Mouse (Mus musculus): Measurements from ENCODE around the gene Nubp2. TPM values are rescaled to one million over a fixed set of nuclear protein-coding genes. Genes with fewer than 3 reads are reported as not detected.

The Nubp2 gene
- polyA plus RNA-seq, 1 experiment = 39.0 TPM

DNA sequence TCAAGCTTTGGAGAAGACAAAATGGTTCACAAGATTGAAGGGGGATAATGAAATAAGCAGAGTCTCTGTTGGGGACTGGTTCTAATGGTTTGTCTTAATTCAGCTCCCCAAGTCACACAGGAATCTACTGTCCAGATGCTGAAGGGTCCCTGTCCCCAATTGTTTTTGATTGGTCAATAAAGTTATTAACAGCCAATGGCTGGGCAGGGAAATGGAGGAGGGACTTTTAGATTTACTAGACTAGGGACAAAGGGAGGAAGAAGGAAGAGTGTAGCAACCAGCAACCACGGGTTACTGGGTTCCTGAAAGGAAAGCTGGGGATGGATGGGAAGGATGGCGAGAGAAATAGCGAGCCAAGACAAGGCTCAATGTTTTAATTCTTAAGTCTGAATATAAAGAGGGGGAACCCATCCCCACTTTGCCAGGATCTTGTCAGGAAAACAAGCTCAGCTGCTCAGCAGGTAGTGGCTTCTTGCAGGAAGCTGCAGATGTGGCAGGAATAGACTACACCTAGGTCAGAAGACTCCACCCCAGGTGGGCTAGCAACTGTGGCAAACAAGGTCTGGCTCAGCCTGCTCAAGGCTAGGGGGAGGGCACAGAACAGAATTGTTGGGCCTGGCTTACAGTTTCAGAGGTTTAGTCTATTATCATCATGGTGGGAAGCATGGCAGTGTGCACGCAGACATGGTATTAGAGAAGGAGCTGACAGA lies 12.3 kb downstream of the Nubp2 start:
- no peak for TF ChIP-seq POLR2A (IDR thresholded peaks at IDR 0.05; ENCODE audit: borderline replicate concordance, insufficient read depth, low read length)
- no peak for TF ChIP-seq CTCF (IDR thresholded peaks at IDR 0.05; ENCODE audit: borderline replicate concordance, insufficient read depth, low read depth, low read length)
- no peak overlapping the region for H3K27ac ChIP-seq (ENCODE audit: insufficient read depth, low read length)
- H3K4me3 ChIP-seq (replicated peaks; ENCODE audit: insufficient read depth, low read depth, low read length) = no peak overlapping the region
- no peaks in the 10 kb centered on the region for H3K27me3 ChIP-seq (ENCODE audit: control insufficient read depth, insufficient read depth, low read length)
- no peaks in the 10 kb centered on the region for H3K4me1 ChIP-seq (ENCODE audit: control insufficient read depth, insufficient read depth, low read length)
- 49% methylated on average over 4 of the region's 4 CpGs for WGBS
- no peak for DNase-seq

DNA sequence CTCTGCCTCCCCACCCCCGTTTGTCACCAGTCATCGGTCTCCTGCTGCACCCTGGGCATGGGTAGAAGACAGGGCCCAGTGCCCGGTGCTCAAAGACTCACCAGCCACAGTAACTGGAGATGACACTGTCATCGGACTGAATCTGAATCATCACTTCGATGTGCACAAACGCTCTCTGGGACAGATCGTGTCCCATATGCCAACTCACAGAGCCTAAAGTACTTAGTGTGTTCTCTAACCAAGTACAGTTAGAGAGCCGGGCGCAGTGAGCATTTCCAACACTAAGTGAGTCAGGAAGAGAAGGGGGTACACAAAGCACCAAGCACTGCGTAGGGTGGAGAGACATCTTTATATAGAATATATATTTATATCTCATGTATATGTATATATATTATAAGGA lies 18.2 kb downstream of the Nubp2 start:
- H3K4me1 ChIP-seq (ENCODE audit: control insufficient read depth, insufficient read depth, low read length) = peaks cover 20% of the 10 kb centered on the region
- WGBS = 83% methylated on average over 10 of the region's 10 CpGs
- no peak overlapping the region for H3K27ac ChIP-seq (ENCODE audit: insufficient read depth, low read length)
- no peak overlapping the region for H3K4me3 ChIP-seq (replicated peaks; ENCODE audit: insufficient read depth, low read depth, low read length)
- no peak for DNase-seq
- H3K27me3 ChIP-seq (ENCODE audit: control insufficient read depth, insufficient read depth, low read length) = no peaks in the 10 kb centered on the region
- no peak for TF ChIP-seq POLR2A (IDR thresholded peaks at IDR 0.05; ENCODE audit: borderline replicate concordance, insufficient read depth, low read length)
- TF ChIP-seq CTCF (IDR thresholded peaks at IDR 0.05; ENCODE audit: borderline replicate concordance, insufficient read depth, low read depth, low read length) = no peak

DNA sequence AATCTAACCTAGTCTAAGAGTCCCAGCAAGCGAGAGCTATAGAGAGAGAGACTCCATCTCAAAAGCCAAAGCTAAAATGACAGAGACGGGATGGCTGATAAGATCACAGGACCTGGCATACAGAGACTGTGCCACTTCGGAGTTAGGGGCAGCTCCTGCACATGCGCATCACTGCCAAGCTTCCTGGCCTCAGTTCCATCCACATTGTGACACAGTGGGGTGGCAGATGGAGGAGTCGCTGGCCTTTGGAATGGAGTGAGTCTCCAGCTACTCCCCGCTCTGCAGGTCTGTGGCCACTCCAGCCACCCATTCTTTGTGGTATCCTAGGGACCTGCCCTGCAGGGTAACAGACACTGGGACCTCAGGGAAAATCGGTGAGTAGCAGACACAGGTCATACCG lies 20.4 kb downstream of the Nubp2 start, which contains the start of gene Igfals:
TSS of gene Igfals (plus strand) at position 222 of the 400 bp plus-strand sequence.
- Histone ChIP-seq H3K27me3 (ENCODE audit: control insufficient read depth, insufficient read depth, low read length) (no peaks in the 10 kb centered on the region), H3K27ac (ENCODE audit: insufficient read depth, low read length) (peak within 1 kb of the TSS; percentile 67), H3K4me1 (ENCODE audit: control insufficient read depth, insufficient read depth, low read length) (peaks cover 20% of the 10 kb centered on the region), H3K4me3 (replicated peaks; ENCODE audit: insufficient read depth, low read depth, low read length) (peak within 1 kb of the TSS; percentile 48)
- WGBS = 17% methylated on average over 8 of the region's 8 CpGs
- TF ChIP-seq CTCF (IDR thresholded peaks at IDR 0.05; ENCODE audit: borderline replicate concordance, insufficient read depth, low read depth, low read length) = no peak
- peak; percentile 46; the same call in 1 of the 2 replicates for TF ChIP-seq POLR2A (IDR thresholded peaks at IDR 0.05; ENCODE audit: borderline replicate concordance, insufficient read depth, low read length)
- DNase-seq = peak; percentile 90 to 92

DNA sequence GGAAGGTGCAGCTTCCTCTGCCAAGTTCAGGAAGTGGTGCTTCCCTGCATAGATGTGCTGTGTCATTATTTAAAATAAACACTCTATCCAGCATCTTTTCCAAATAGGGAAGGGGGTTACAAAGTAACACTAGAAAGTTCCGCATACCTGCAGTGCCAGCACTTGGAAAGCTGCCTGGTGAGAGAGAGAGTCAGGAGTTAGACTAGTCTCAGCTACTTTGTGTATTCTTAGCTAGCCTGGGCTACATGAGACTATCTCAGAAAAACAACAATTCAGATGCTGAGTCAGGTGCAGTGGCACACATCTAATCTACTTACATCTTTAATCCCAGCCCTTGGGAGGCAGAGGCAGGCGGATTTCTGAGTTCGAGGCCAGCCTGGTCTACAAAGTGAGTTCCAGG lies 24.4 kb downstream of the Nubp2 start:
- TF ChIP-seq CTCF (IDR thresholded peaks at IDR 0.05; ENCODE audit: borderline replicate concordance, insufficient read depth, low read depth, low read length) (no peak), POLR2A (IDR thresholded peaks at IDR 0.05; ENCODE audit: borderline replicate concordance, insufficient read depth, low read length) (no peak)
- no peak for DNase-seq
- WGBS = 97% methylated on average over 3 of the region's 3 CpGs
- Histone ChIP-seq H3K27ac (ENCODE audit: insufficient read depth, low read length) (no peak overlapping the region), H3K4me3 (replicated peaks; ENCODE audit: insufficient read depth, low read depth, low read length) (no peak overlapping the region), H3K4me1 (ENCODE audit: control insufficient read depth, insufficient read depth, low read length) (peaks cover 18% of the 10 kb centered on the region), H3K27me3 (ENCODE audit: control insufficient read depth, insufficient read depth, low read length) (no peaks in the 10 kb centered on the region)

DNA sequence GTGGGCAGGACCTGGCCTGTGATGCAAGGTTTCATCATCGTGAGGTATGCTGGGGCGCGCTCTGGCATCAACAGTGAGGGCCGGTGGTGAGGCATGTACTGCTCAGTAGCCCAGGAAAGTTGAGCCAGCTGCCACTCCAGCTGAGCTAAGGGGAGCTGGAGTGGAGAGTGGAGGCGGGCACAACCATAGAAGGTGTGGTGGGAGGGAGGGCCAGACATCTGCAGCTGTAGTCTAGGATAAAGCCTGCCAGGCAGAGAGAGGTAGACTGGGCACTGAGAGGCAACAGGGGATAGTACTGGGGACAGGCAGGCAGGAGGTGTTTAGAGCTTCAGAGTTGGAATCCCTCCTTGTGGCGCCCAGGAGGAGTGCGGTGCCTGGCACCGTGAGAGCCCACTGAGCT lies 26.1 kb downstream of the Nubp2 start:
- Histone ChIP-seq H3K27me3 (ENCODE audit: control insufficient read depth, insufficient read depth, low read length) (no peaks in the 10 kb centered on the region), H3K27ac (ENCODE audit: insufficient read depth, low read length) (no peak overlapping the region), H3K4me1 (ENCODE audit: control insufficient read depth, insufficient read depth, low read length) (peaks cover 11% of the 10 kb centered on the region), H3K4me3 (replicated peaks; ENCODE audit: insufficient read depth, low read depth, low read length) (no peak overlapping the region)
- WGBS = 92% methylated on average over 8 of the region's 8 CpGs
- no peak for DNase-seq
- no peak for TF ChIP-seq CTCF (IDR thresholded peaks at IDR 0.05; ENCODE audit: borderline replicate concordance, insufficient read depth, low read depth, low read length)
- TF ChIP-seq POLR2A (IDR thresholded peaks at IDR 0.05; ENCODE audit: borderline replicate concordance, insufficient read depth, low read length) = no peak

DNA sequence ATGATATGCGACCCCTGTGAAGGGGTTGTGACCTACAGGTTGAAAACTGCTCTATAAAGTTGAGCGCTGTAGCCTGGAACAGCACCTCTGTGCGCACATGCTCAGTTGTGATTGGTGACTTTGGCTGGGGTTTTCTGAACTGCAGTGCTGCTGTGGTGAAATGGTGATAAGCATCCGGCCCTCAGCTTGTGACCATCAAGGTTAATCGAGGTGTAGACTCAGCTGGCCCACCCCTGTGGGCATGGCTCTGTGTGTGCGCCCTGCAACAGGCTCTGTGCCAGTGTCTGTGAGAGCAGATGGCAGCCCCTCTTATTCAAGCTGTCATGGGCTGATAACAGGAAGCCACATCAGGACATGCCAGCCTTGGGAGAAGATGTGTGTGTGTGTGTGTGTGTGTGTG lies 27.2 kb downstream of the Nubp2 start:
- WGBS = 51% methylated on average over 6 of the region's 6 CpGs
- peaks cover 7% of the 10 kb centered on the region for H3K4me1 ChIP-seq (ENCODE audit: control insufficient read depth, insufficient read depth, low read length)
- no peak overlapping the region for H3K4me3 ChIP-seq (replicated peaks; ENCODE audit: insufficient read depth, low read depth, low read length)
- H3K27ac ChIP-seq (ENCODE audit: insufficient read depth, low read length) = no peak overlapping the region
- DNase-seq = peak in 1 of 2 experiments; percentile 31
- TF ChIP-seq CTCF (IDR thresholded peaks at IDR 0.05; ENCODE audit: borderline replicate concordance, insufficient read depth, low read depth, low read length) (no peak), POLR2A (IDR thresholded peaks at IDR 0.05; ENCODE audit: borderline replicate concordance, insufficient read depth, low read length) (no peak)
- H3K27me3 ChIP-seq (ENCODE audit: control insufficient read depth, insufficient read depth, low read length) = no peaks in the 10 kb centered on the region

DNA sequence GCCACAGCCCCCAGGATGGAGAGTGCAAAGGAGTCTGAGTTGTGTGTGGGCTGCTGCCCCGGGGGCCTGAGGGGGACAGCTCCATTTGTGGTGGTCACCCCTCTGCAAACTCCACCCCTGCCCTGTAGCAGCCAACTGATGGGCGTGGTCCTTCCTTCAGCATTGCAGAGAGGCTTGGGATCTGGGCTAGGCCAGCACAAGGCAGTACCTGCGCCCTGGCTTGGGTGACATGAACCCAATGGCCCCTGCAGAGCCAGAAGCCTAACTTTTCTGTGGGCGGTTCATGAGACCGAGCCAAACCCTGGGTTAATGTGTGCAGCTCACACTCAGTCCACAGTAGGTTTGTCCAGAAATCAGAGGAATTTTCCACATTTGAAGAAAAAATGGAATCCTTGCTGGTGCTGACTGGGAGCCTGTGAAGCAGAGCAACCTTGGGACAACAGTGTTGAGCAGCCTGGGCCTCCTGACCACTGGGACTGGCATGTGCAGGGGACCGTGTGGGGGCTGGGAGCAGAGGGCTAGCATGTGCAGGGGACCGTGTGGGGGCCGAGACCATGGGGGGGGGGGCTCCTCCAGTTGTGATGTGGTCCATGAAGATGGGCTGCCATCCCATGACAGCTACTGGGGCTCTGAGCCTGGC lies 28.2 kb downstream of the Nubp2 start:
- Histone ChIP-seq H3K4me1 (ENCODE audit: control insufficient read depth, insufficient read depth, low read length) (peaks cover 7% of the 10 kb centered on the region), H3K27me3 (ENCODE audit: control insufficient read depth, insufficient read depth, low read length) (no peaks in the 10 kb centered on the region), H3K27ac (ENCODE audit: insufficient read depth, low read length) (no peak overlapping the region), H3K4me3 (replicated peaks; ENCODE audit: insufficient read depth, low read depth, low read length) (no peak overlapping the region)
- TF ChIP-seq POLR2A (IDR thresholded peaks at IDR 0.05; ENCODE audit: borderline replicate concordance, insufficient read depth, low read length) (no peak), CTCF (IDR thresholded peaks at IDR 0.05; ENCODE audit: borderline replicate concordance, insufficient read depth, low read depth, low read length) (no peak)
- DNase-seq = no peak
- 83% methylated on average over 8 of the region's 8 CpGs for WGBS

DNA sequence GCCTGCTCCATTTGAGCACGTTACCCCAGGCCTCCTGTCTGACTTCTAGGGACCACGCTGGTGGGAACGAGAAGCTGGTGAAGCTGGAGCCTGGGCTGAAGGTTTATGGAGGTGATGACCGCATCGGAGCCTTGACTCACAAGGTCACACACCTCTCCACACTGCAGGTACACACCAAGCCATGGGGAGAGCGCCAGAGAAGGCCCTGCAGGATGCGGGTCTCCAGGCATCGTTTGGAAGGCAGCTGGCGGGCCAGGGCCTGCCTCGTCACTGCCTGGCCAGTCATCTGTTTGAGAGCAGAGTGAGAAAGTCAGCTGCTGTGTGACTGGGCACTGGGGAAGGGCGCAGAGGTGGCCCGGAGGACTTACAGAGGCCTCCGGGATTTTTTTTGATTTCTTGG lies 29.6 kb downstream of the Nubp2 start:
- Histone ChIP-seq H3K4me1 (ENCODE audit: control insufficient read depth, insufficient read depth, low read length) (peaks cover 7% of the 10 kb centered on the region), H3K27me3 (ENCODE audit: control insufficient read depth, insufficient read depth, low read length) (no peaks in the 10 kb centered on the region), H3K4me3 (replicated peaks; ENCODE audit: insufficient read depth, low read depth, low read length) (no peak overlapping the region), H3K27ac (ENCODE audit: insufficient read depth, low read length) (no peak overlapping the region)
- no peak for TF ChIP-seq POLR2A (IDR thresholded peaks at IDR 0.05; ENCODE audit: borderline replicate concordance, insufficient read depth, low read length)
- TF ChIP-seq CTCF (IDR thresholded peaks at IDR 0.05; ENCODE audit: borderline replicate concordance, insufficient read depth, low read depth, low read length) = no peak
- WGBS = 91% methylated on average over 13 of the region's 13 CpGs
- no peak for DNase-seq

All from cerebellum, adult 2 months (tissue).